Mouse (Mus musculus) liver, embryonic 14.5 days (tissue): ENCODE results near the gene Evi2a.

ENCODE experiments used
- CTCF ChIP-seq: IDR thresholded peaks from 2 replicates; pipeline ENCODE4 v1.5.1; 2016; ENCODE audit warnings: antibody characterized with exemption, low read depth, control low read depth
- EP300 ChIP-seq: IDR thresholded peaks from 2 replicates; pipeline ENCODE4 v1.6.1; 2016; ENCODE audit warnings: antibody characterized with exemption, low read depth

DNA sequence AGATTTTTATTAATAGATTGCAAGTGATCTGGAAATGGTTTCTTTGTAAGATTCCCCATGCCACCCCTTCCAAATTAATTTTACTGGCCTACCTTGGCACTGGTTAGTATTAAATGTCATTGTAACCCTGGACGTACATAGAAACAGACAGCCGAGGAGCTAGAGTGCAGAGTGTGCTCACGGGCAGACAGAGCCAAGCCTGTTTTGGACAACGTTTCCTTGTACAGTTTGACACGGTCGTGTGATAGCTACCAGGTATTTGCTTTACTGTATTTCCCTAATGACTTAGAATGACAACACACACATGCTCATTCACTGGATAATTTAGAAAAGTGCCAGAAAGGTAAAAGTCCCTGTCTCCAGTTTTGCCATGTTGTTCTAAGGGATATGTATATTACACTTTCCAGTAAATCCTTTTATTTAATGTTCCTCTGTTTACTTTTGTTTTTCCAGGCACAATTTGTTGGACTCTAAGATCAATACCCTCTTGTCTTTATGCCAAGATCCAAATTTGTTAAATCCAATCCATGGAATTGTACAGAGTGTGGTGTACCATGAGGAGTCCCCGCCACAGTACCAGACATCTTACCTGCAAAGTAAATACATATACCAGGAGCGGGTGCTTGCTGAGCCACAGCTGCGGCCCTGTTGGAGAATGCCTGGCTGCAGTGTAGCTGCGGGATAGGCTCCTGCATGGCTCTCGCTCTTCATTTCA is 37.9 kb upstream of the Evi2a start:
- TF ChIP-seq EP300 = no peak
- TF ChIP-seq CTCF = no peak
